Mouse (Mus musculus) myocyte (in vitro differentiated cells): ENCODE measurements at regions not wholly inside any gene's neighbourhood (a gene's known extent, or its start where the extent isn't known, plus 50 kb on each side); places are given as distances from the start of the nearest gene placed in this dataset.

Experiments used
- E2F4 ChIP-seq: IDR thresholded peaks from one replicate; pipeline ENCODE4 v1.6.1; 2011; ENCODE audit warnings: mild to moderate bottlenecking, control low read depth, moderate library complexity; ENCODE audit not compliant: insufficient read depth
- MYOD1 ChIP-seq, 3 experiments: IDR thresholded peaks; one replicate each; pipeline ENCODE4 v1.6.1; 2011; ENCODE audit warnings: control low read depth in 2 of 3, low read depth in 2 of 3, mild to moderate bottlenecking in 2 of 3, moderate library complexity in 1 of 3; ENCODE audit not compliant: insufficient read length in 2 of 3, control insufficient read depth in 1 of 3
- POLR2A ChIP-seq: IDR thresholded peaks from one replicate; pipeline ENCODE4 v1.6.1; 2011; ENCODE audit warnings: low read depth, mild to moderate bottlenecking, control low read depth, moderate library complexity; ENCODE audit not compliant: insufficient read length
- POLR2AphosphoS2 ChIP-seq: IDR thresholded peaks from one replicate; pipeline ENCODE4 v1.6.1; 2011; ENCODE audit warnings: low read depth, control low read depth; ENCODE audit not compliant: insufficient read length
- REST ChIP-seq: IDR thresholded peaks from one replicate; pipeline ENCODE4 v1.6.1; 2011; ENCODE audit warnings: mild to moderate bottlenecking, control low read depth, moderate library complexity; ENCODE audit not compliant: insufficient read depth, insufficient read length
- TCF12 ChIP-seq: IDR thresholded peaks from one replicate; pipeline ENCODE4 v1.6.1; 2011; ENCODE audit warnings: mild to moderate bottlenecking, control low read depth; ENCODE audit not compliant: poor library complexity, insufficient read depth, severe bottlenecking
- USF1 ChIP-seq: IDR thresholded peaks from one replicate; pipeline ENCODE4 v1.6.1; 2011; ENCODE audit warnings: low read depth, mild to moderate bottlenecking, control low read depth, moderate library complexity

DNA sequence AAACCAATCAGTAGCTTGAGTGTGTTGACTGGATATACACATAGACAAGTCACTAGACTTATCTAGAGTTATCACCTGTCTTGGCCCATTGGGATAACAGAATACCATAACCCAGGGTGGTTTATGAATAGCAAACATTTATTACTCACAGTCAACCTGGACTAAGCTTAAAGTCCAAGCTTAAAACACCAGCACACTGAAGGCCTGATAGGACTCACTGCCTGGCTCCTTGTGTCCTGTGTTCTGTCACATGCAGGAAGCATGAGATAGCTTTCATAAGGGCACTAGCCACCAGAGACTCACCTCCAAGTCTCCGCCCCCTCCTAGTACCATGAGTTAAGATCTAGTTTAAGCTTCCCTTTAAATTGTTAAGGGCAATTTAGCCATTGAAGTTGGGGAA lies 2247.1 kb upstream of the Gm7489 start:
- TF ChIP-seq POLR2A (no peak), REST (no peak), POLR2AphosphoS2 (no peak), E2F4 (no peak), USF1 (no peak), TCF12 (no peak), MYOD1 (IDR thresholded peaks at IDR 0.05; ENCODE audit: control insufficient read depth in 1 of 3, insufficient read length in 2 of 3, low read depth in 2 of 3) (no peak)
